Mouse (Mus musculus) lung, postnatal 0 days (tissue): ENCODE results near the gene Edil3. TPM values are rescaled to one million over a fixed set of nuclear protein-coding genes. Genes with fewer than 3 reads are reported as not detected.
A peak's percentile ranks its signal among the peaks of the same experiment; 100 is the strongest.

Experiments
- ATAC-seq: fragments of 200-750 bp; cut with Nextera tagmentation; 2 replicates; pipeline ENCODE4 v1.8.0; 2017; ENCODE audit warnings: moderate library complexity
- DNase-seq: peaks from one replicate; pipeline ENCODE4 v3.0.0-alpha.2; 2016; ENCODE audit warnings: low spot score
- H3K27ac ChIP-seq: fragments of 300-500 bp; sonication (generic); 2 replicates; pipeline ENCODE4 v1.5.1; 2014; ENCODE audit warnings: antibody characterized with exemption, mild to moderate bottlenecking, low read length, mixed read lengths
- H3K27me3 ChIP-seq: fragments of 300-500 bp; sonication (generic); replicated peaks from 2 replicates; pipeline ENCODE4 v1.6.1; 2014; ENCODE audit warnings: low read length, mixed read lengths; ENCODE audit not compliant: insufficient read depth
- H3K36me3 ChIP-seq: fragments of 300-500 bp; sonication (generic); 2 replicates; pipeline ENCODE4 v1.6.1; 2014; ENCODE audit warnings: low read length, mixed read lengths; ENCODE audit not compliant: insufficient read depth
- H3K4me1 ChIP-seq: fragments of 300-500 bp; sonication (generic); 2 replicates; pipeline ENCODE4 v1.6.1; 2014; ENCODE audit warnings: antibody characterized with exemption, low read depth, low read length, mixed read lengths; ENCODE audit not compliant: insufficient read depth
- H3K4me2 ChIP-seq: fragments of 300-500 bp; sonication (generic); replicated peaks from 2 replicates; pipeline ENCODE4 v1.6.1; 2014; ENCODE audit warnings: low read depth, mild to moderate bottlenecking, low read length, moderate library complexity, mixed read lengths
- H3K4me3 ChIP-seq: fragments of 300-500 bp; sonication (generic); 2 replicates; pipeline ENCODE4 v1.5.1; 2014; ENCODE audit warnings: low read depth, low read length
- H3K9ac ChIP-seq: fragments of 300-500 bp; sonication (generic); replicated peaks from 2 replicates; pipeline ENCODE4 v1.6.1; 2014; ENCODE audit warnings: low read depth, mild to moderate bottlenecking
- H3K9me3 ChIP-seq: fragments of 300-500 bp; sonication (generic); 2 replicates; pipeline ENCODE4 v1.6.1; 2016; ENCODE audit warnings: low read length, mixed read lengths
- CTCF ChIP-seq: IDR thresholded peaks from 2 replicates; pipeline ENCODE4 v1.5.1; 2016; ENCODE audit warnings: antibody characterized with exemption, mild to moderate bottlenecking
- EP300 ChIP-seq: IDR thresholded peaks from 2 replicates; pipeline ENCODE4 v1.6.1; 2016; ENCODE audit warnings: antibody characterized with exemption, mild to moderate bottlenecking, control low read depth
- WGBS: fragments of 180-500 bp; shearing (Covaris S2); extraction: QIAGEN DNeasy Blood & Tissue Kit; methylation state at CpG from one replicate; pipeline ENCODE4 v1.1.7; 2014; 5-methylcytosine and 5-hydroxymethylcytosine counted together
- polyA plus RNA-seq: library from polyadenylated mRNA; unstranded; fragments of >200 nt; fragmentation: Nextera tagmentation; extraction: Ambion mirVana; gene quantifications from 2 replicates; pipeline ENCODE4 v1.2.1, GENCODE M21; 2015

The Edil3 gene
- polyA plus RNA-seq: 13.0 and 13.8 TPM in 2 replicates

GRCm38 (mm10) chr13:88821440-88822331, at the start of gene Edil3:
Gene Edil3 (plus strand): TSS chr13:88821472.
- H3K4me1 ChIP-seq: no peaks in the 10 kb centered on the region; the same call in 1 of the 2 replicates
- no peaks in the 10 kb centered on the region for H3K36me3 ChIP-seq
- peak; percentile 38 for DNase-seq
- H3K27ac ChIP-seq: no peak within 1 kb of the TSS
- no peaks in the 10 kb centered on the region for H3K9me3 ChIP-seq
- 1% methylated on average over 57 of the region's 60 CpGs for WGBS
- peak; percentile 75 for ATAC-seq
- peak within 1 kb of the TSS; percentile 64 for H3K4me3 ChIP-seq
- H3K27me3 ChIP-seq: 0 out of 2 replicates have a peak, but pooled peaks cover 3% of the 10 kb centered on the region
- TF ChIP-seq CTCF: no peak
- no peak for TF ChIP-seq EP300
- peak within 1 kb of the TSS; percentile 95 for H3K4me2 ChIP-seq
- peak within 1 kb of the TSS; percentile 41 for H3K9ac ChIP-seq

GRCm38 (mm10) chr13:88799186-88799585, 22.1 kb upstream of the Edil3 start:
- ATAC-seq: no peak
- Histone ChIP-seq H3K4me2 (no peak overlapping the region), H3K4me1 (no peaks in the 10 kb centered on the region), H3K9ac (no peak overlapping the region), H3K36me3 (no peaks in the 10 kb centered on the region), H3K9me3 (no peaks in the 10 kb centered on the region), H3K4me3 (no peak overlapping the region), H3K27ac (no peak overlapping the region), H3K27me3 (no peaks in the 10 kb centered on the region)
- DNase-seq: no peak
- no peak for TF ChIP-seq CTCF
- no peak for TF ChIP-seq EP300
- WGBS: 63% methylated on average over 1 of the region's 1 CpGs

GRCm38 (mm10) chr13:88801006-88801405, 20.3 kb upstream of the Edil3 start:
- H3K4me1 ChIP-seq: no peaks in the 10 kb centered on the region
- H3K36me3 ChIP-seq: no peaks in the 10 kb centered on the region
- no peak overlapping the region for H3K27ac ChIP-seq
- H3K4me3 ChIP-seq: no peak overlapping the region
- H3K9ac ChIP-seq: no peak overlapping the region
- no peaks in the 10 kb centered on the region for H3K27me3 ChIP-seq
- no peaks in the 10 kb centered on the region for H3K9me3 ChIP-seq
- 92% methylated on average over 1 of the region's 1 CpGs for WGBS
- ATAC-seq (no peak), DNase-seq (no peak)
- no peak overlapping the region for H3K4me2 ChIP-seq
- no peak for TF ChIP-seq EP300
- TF ChIP-seq CTCF: no peak

- no peaks in the 10 kb centered on the region for H3K27me3 ChIP-seq
- no peaks in the 10 kb centered on the region for H3K9me3 ChIP-seq
- ATAC-seq (0 out of 2 replicates have a peak, but pooled peaks have one; percentile 19), DNase-seq (peak; percentile 43)
- no peak overlapping the region for H3K27ac ChIP-seq
- 0% methylated on average over 1 of the region's 1 CpGs for WGBS
- no peak overlapping the region for H3K9ac ChIP-seq
- no peak; the same call in 1 of the 2 replicates for TF ChIP-seq EP300
- no peak for TF ChIP-seq CTCF
- H3K36me3 ChIP-seq: no peaks in the 10 kb centered on the region
- H3K4me1 ChIP-seq: no peaks in the 10 kb centered on the region
- no peak overlapping the region for H3K4me2 ChIP-seq
- no peak overlapping the region for H3K4me3 ChIP-seq
These were observed 15.4 kb upstream of the Edil3 start for GRCm38 (mm10) chr13:88805838-88806237.

GRCm38 (mm10) chr13:88806269-88806668, 15.0 kb upstream of the Edil3 start:
- H3K4me2 ChIP-seq: no peak overlapping the region
- no peak for DNase-seq
- TF ChIP-seq EP300: no peak
- no peak for TF ChIP-seq CTCF
- no peak overlapping the region for H3K27ac ChIP-seq
- no peaks in the 10 kb centered on the region for H3K36me3 ChIP-seq
- no peaks in the 10 kb centered on the region for H3K27me3 ChIP-seq
- H3K9me3 ChIP-seq: no peaks in the 10 kb centered on the region
- ATAC-seq: no peak
- H3K4me1 ChIP-seq: no peaks in the 10 kb centered on the region
- H3K9ac ChIP-seq: no peak overlapping the region
- H3K4me3 ChIP-seq: no peak overlapping the region
- WGBS: 63% methylated on average over 3 of the region's 3 CpGs

GRCm38 (mm10) chr13:88810097-88810496, 11.2 kb upstream of the Edil3 start:
- no peak overlapping the region for H3K9ac ChIP-seq
- TF ChIP-seq CTCF (no peak), EP300 (no peak)
- H3K4me1 ChIP-seq: no peaks in the 10 kb centered on the region
- WGBS: 85% methylated on average over 1 of the region's 1 CpGs
- no peak overlapping the region for H3K4me2 ChIP-seq
- H3K27me3 ChIP-seq: no peaks in the 10 kb centered on the region
- no peak for DNase-seq
- no peak overlapping the region for H3K27ac ChIP-seq
- H3K36me3 ChIP-seq: no peaks in the 10 kb centered on the region
- ATAC-seq: no peak
- H3K4me3 ChIP-seq: no peak overlapping the region
- no peaks in the 10 kb centered on the region for H3K9me3 ChIP-seq
